Mouse (Mus musculus): Measurements from ENCODE around the gene Gm3106.
"Not testable (repeated sequence)": the region's sequence is repeated elsewhere in the genome, so short reads cannot be mapped to it uniquely, and the experiment has no call there.

The Gm3106 gene

DNA sequence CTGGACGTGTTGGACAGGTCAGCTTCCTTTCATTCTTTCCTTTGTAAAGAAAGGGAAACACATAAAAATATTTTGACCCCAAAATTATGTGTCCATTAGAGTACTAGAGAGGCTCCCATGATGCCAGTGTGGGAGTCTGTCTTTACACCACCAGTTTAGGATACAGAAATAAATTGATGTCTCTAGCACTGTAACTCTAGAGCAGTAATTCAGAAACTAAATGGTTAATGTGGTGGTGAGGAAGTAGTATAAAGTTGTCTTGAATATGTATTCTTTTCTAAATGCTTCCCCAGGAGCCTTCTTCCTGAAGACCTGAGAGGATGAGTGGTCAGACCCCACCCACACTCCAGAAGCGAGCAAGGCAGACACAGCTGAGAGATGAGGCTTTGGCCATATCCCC lies at the start of gene Gm3106:
Gene Gm3106, plus strand, starts transcription at position 301 of the 400 bp plus-strand sequence.
- not testable (repeated sequence) for DNase-seq (ENCODE audit: low read depth, low spot score)

Data from CD4-positive, CD25-positive, alpha-beta regulatory T cell, adult 2 months (primary cell).